Mouse (Mus musculus) CH12.LX (cell line): ENCODE results near the gene Etv1. TPM values are rescaled to one million over a fixed set of nuclear protein-coding genes. Genes with fewer than 3 reads are reported as not detected.
A peak's percentile ranks its signal among the peaks of the same experiment; 100 is the strongest.

ENCODE experiments used
- DNase-seq: peaks from one replicate; pipeline ENCODE4 v3.0.0-alpha.2; 2013; ENCODE audit errors: extremely low read depth
- H3K27ac ChIP-seq: 2 replicates; pipeline ENCODE4 v1.5.1; 2012; ENCODE audit warnings: low read depth, mild to moderate bottlenecking, control low read depth, moderate library complexity; ENCODE audit not compliant: insufficient read depth
- H3K27me3 ChIP-seq: replicated peaks from 2 replicates; pipeline ENCODE3; 2012; ENCODE audit warnings: inconsistent platforms
- H3K36me3 ChIP-seq, 2 experiments: replicated peaks in 1 of 2; 2 replicates each; pipeline versions ENCODE3 to v1.6.1; 2012; ENCODE audit warnings: inconsistent platforms in 1 of 2, low read length in 1 of 2, mild to moderate bottlenecking in 1 of 2, mixed read lengths in 1 of 2, moderate library complexity in 1 of 2; ENCODE audit not compliant: control insufficient read depth in 1 of 2, insufficient read depth in 1 of 2
- H3K4me1 ChIP-seq, 2 experiments: 2 replicates each; pipeline ENCODE4 v1.6.1; 2012; ENCODE audit warnings: inconsistent platforms in 1 of 2, moderate library complexity in 1 of 2; ENCODE audit not compliant: insufficient read depth in 2 of 2, control insufficient read depth in 1 of 2
- H3K4me2 ChIP-seq: 2 replicates; pipeline ENCODE4 v1.6.1; 2012; ENCODE audit warnings: low read depth, mild to moderate bottlenecking, control low read depth; ENCODE audit not compliant: poor library complexity, insufficient read depth, severe bottlenecking
- H3K4me3 ChIP-seq, 3 experiments: fragments of 150-350 bp in 1 of 3; sonication (generic) in 1 of 3; replicated peaks in 1 of 3; 2 replicates each; pipeline versions ENCODE3 to v1.5.1; 2011 to 2012; ENCODE audit warnings: low read depth in 2 of 3, low read length in 2 of 3, mild to moderate bottlenecking in 2 of 3, moderate library complexity in 2 of 3, control low read depth in 1 of 3, improper control_type of control experiment in 1 of 3, inconsistent platforms in 1 of 3, mixed read lengths in 1 of 3; ENCODE audit not compliant: poor library complexity in 1 of 3
- H3K79me2 ChIP-seq: replicated peaks from 2 replicates; pipeline ENCODE4 v1.6.1; 2012; ENCODE audit warnings: mild to moderate bottlenecking, moderate library complexity; ENCODE audit not compliant: control insufficient read depth, poor library complexity, insufficient read depth, severe bottlenecking; ENCODE audit errors: extremely low read depth
- H3K9ac ChIP-seq: 2 replicates; pipeline ENCODE4 v1.6.1; 2012; ENCODE audit warnings: low read depth, mild to moderate bottlenecking, control low read depth, moderate library complexity; ENCODE audit not compliant: insufficient read depth
- H3K9me3 ChIP-seq: replicated peaks from 2 replicates; pipeline ENCODE3; 2012; ENCODE audit warnings: low read length, inconsistent platforms, mixed read lengths
- BHLHE40 ChIP-seq: IDR thresholded peaks from 2 replicates; pipeline ENCODE4 v1.6.1; 2011; ENCODE audit warnings: mild to moderate bottlenecking, low read depth, low read length, improper control_type of control experiment
- CHD1 ChIP-seq: IDR thresholded peaks from 2 replicates; pipeline ENCODE4 v1.6.1; 2012; ENCODE audit warnings: low read depth, low read length, improper control_type of control experiment, inconsistent platforms
- CHD2 ChIP-seq: IDR thresholded peaks from 2 replicates; pipeline ENCODE4 v1.6.1; 2011; ENCODE audit warnings: low read length, improper control_type of control experiment
- CTCF ChIP-seq, 2 experiments: IDR thresholded peaks in 1 of 2; conservative IDR thresholded peaks in 1 of 2; 2 replicates each; pipeline ENCODE4 v1.5.1; 2011 to 2012; ENCODE audit warnings: low read depth in 2 of 2, low read length in 2 of 2, improper control_type of control experiment in 1 of 2, inconsistent platforms in 1 of 2, mild to moderate bottlenecking in 1 of 2, moderate library complexity in 1 of 2
- EP300 ChIP-seq: IDR thresholded peaks from 2 replicates; pipeline ENCODE4 v1.6.1; 2011; ENCODE audit warnings: low read length, improper control_type of control experiment
- ETS1 ChIP-seq: conservative IDR thresholded peaks from 2 replicates; pipeline ENCODE4 v1.6.1; 2012; ENCODE audit warnings: low read depth, mild to moderate bottlenecking, inconsistent platforms, low read length, improper control_type of control experiment, moderate library complexity
- GABPA ChIP-seq: IDR thresholded peaks from 2 replicates; pipeline ENCODE4 v1.6.1; 2012; ENCODE audit warnings: low read depth, low read length, improper control_type of control experiment, inconsistent platforms; ENCODE audit not compliant: insufficient replicate concordance
- HCFC1 ChIP-seq: IDR thresholded peaks from 2 replicates; pipeline ENCODE4 v1.6.1; 2012; ENCODE audit warnings: low read depth, mild to moderate bottlenecking, inconsistent platforms, low read length, improper control_type of control experiment
- JUND ChIP-seq: conservative IDR thresholded peaks from 2 replicates; pipeline ENCODE4 v1.6.1; 2011; ENCODE audit warnings: low read depth, low read length, improper control_type of control experiment
- KAT2A ChIP-seq: IDR thresholded peaks from 2 replicates; pipeline ENCODE4 v1.6.1; 2012; ENCODE audit warnings: low read length, improper control_type of control experiment, inconsistent platforms; ENCODE audit not compliant: insufficient replicate concordance
- MXI1 ChIP-seq: IDR thresholded peaks from 2 replicates; pipeline ENCODE4 v1.6.1; 2011; ENCODE audit warnings: mild to moderate bottlenecking, low read depth, low read length, improper control_type of control experiment
- MYC ChIP-seq: IDR thresholded peaks from 2 replicates; pipeline ENCODE4 v1.6.1; 2011; ENCODE audit warnings: low read depth, mild to moderate bottlenecking, improper control_type of control experiment, low read length
- PAX5 ChIP-seq: IDR thresholded peaks from 2 replicates; pipeline ENCODE4 v1.6.1; 2012; ENCODE audit warnings: low read length, inconsistent platforms, mixed read lengths
- POLR2AphosphoS2 ChIP-seq: IDR thresholded peaks from 2 replicates; pipeline ENCODE4 v1.6.1; 2011; ENCODE audit warnings: low read depth, low read length, improper control_type of control experiment
- RAD21 ChIP-seq: IDR thresholded peaks from 2 replicates; pipeline ENCODE4 v1.6.1; 2011; ENCODE audit warnings: low read depth, mild to moderate bottlenecking, low read length, improper control_type of control experiment, moderate library complexity
- SIN3A ChIP-seq: IDR thresholded peaks from 2 replicates; pipeline ENCODE4 v1.6.1; 2012; ENCODE audit warnings: low read length, improper control_type of control experiment, inconsistent platforms
- TCF12 ChIP-seq: IDR thresholded peaks from 2 replicates; pipeline ENCODE4 v1.6.1; 2014; ENCODE audit warnings: low read depth, mild to moderate bottlenecking, inconsistent platforms, low read length, improper control_type of control experiment
- USF1 ChIP-seq: IDR thresholded peaks from 2 replicates; pipeline ENCODE4 v1.6.1; 2014; ENCODE audit warnings: low read depth, mild to moderate bottlenecking, inconsistent platforms, low read length, improper control_type of control experiment
- USF2 ChIP-seq: conservative IDR thresholded peaks from 2 replicates; pipeline ENCODE4 v1.6.1; 2011; ENCODE audit warnings: low read depth, low read length, improper control_type of control experiment
- ZKSCAN1 ChIP-seq: IDR thresholded peaks from 2 replicates; pipeline ENCODE4 v1.6.1; 2012; ENCODE audit warnings: low read depth, inconsistent platforms, low read length, improper control_type of control experiment, borderline replicate concordance
- ZNF384 ChIP-seq: IDR thresholded peaks from 2 replicates; pipeline ENCODE4 v1.6.1; 2012; ENCODE audit warnings: low read depth, low read length, improper control_type of control experiment, inconsistent platforms
- dilution Hi-C: fragments of 300-500 bp; cut with MboI; formaldehyde crosslinking; loops from 2 replicates; pipeline ENCODE4 v1.14.3; 2020; ENCODE audit warnings: low sequenced_read_pairs; ENCODE audit not compliant: extremely low pct_unique_long_range_greater_than_20kb, extremely low pct_ligation_motif_present
- in situ Hi-C: fragments of 300-500 bp; cut with MboI; formaldehyde crosslinking; loops from 3 replicates; pipeline ENCODE4 v1.14.3; 2019; ENCODE audit warnings: low sequenced_read_pairs, low pct_ligation_motif_present, low pct_unique_long_range_greater_than_20kb, mixed read lengths
- polyA plus RNA-seq: library from polyadenylated mRNA; unstranded; fragments of >175 nt; gene quantifications from 2 replicates; pipeline ENCODE4 v1.2.1, GENCODE M21; 2012; ENCODE audit warnings: low read depth; ENCODE audit not compliant: insufficient read length
- total RNA-seq, 2 experiments: library from RNA; depleted of rRNA; stranded (reverse); fragments of 300-350 nt in 1 of 2; fragments of >200 nt in 1 of 2; gene quantifications; 2 replicates each; pipeline ENCODE4 v1.2.3; 2012 to 2014

Etv1 gene
- total and polyA plus RNA-seq, 3 experiments: 3.4 to 5.4 (median 4.4) TPM

DNA sequence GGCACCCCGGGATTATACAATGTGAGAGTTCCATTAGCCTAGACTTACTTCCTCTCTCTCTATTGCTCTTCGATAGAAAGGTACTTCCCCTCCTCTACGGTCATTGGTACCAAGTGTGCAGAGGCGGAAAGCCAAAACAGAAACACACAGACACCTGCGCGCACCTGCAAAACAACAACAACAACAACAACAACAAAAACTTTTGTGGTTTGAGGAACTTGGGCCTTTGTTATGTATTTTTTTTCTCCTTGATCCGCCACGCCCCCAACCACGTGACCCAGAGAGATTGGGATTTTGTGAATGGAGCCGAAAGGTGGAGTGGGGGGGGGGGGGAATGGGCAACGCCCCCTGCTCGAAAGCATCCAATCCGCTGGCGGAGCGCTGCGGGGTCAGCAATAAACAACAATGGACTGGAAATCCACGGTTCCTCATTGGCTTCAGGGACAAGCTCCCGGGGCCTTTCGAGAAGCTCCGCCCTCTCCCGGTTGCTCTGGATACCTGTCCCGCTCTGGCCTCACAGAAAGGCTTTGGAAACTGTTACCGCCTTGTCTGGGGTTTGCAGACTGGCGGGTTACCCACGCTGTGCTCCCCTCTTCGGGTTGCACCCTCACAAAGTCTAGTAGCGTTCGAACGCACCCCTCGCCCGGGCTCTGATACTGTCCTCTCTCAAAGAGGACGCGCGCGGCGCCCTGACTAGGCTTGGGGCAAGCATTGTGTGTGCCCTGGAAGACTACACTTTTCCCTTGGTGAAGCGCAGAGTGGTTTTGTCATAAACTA lies 693 bp upstream of the Etv1 start (continued):
- TF ChIP-seq HCFC1 (0 out of 2 replicates have a peak, but pooled peaks have one; percentile 31), SIN3A (no peak; the same call in 1 of the 2 replicates), BHLHE40 (peak; percentile 94), CTCF (conservative IDR thresholded peaks at IDR 0.05 in 1 of 2, IDR thresholded peaks at IDR 0.05 in 1 of 2; ENCODE audit: low read depth in 2 of 2, low read length in 2 of 2) (no peak), CHD1 (no peak), TCF12 (peak; percentile 61; the same call in 1 of the 2 replicates), MXI1 (peak; percentile 71), MYC (no peak)
- TF ChIP-seq, all 38 proteins: peak for 16

DNA sequence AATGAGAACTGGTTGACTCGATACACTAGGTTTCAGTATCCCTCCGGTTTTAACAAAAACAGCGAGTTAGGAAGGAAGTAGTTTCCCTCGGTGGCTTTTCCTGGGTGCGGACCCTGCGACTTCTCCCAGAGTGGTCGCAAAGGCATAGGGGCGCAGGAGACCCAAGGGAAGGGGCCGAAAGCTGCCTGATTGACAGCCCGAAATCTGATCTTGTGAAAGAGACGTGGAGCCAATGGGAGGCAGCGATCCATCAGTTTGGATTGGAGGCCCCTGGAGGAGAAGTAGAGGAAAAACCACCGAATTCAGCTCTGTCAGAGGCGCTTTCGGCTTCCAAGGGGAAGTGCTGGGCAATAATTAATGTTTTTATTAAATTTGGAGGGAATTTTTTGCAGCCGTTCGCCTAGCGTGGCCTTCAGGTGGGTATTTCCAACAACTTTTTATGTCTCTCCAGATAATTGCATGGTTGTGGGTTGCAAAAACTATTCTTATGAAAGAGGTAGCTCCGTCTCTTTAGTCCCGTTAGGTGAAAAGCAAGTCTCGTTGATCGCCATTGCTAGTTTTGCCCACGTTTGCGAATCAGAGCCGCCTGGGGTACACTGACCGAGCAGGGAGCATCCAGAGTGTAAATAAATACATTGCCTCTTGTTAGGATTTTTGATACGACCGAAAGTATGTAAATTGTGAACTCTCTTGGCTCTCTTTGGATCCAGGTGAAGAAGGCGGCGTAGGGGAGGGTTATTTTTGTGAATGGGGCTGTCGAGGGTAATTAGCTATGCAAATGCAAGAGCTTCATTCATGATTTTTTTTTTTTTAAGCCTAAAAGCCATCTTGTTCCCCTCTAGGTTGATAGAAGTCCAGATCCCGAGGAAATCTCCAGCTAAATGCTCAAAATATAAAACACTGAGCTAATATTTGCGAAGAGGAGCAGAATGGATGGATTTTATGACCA lies 1.1 kb downstream of the Etv1 start:
- H3K79me2 ChIP-seq: no peaks in the 10 kb centered on the region
- TF ChIP-seq ZNF384 (peak; percentile 92), KAT2A (no peak), USF1 (no peak), SIN3A (no peak; the same call in 1 of the 2 replicates), ZKSCAN1 (no peak), POLR2AphosphoS2 (no peak), CTCF (conservative IDR thresholded peaks at IDR 0.05 in 1 of 2, IDR thresholded peaks at IDR 0.05 in 1 of 2; ENCODE audit: low read depth in 2 of 2, low read length in 2 of 2) (peak in 1 of 2 experiments; percentile 7; a peak in 1 of 4 replicates), CHD2 (peak; percentile 9), ETS1 (no peak), MXI1 (no peak), GABPA (no peak), JUND (no peak), USF2 (no peak), CHD1 (0 out of 2 replicates have a peak, but pooled peaks have one; percentile 9), EP300 (peak; percentile 8; the same call in 1 of the 2 replicates), RAD21 (no peak; the same call in 1 of the 2 replicates), PAX5 (no peak)
- H3K9me3 ChIP-seq: no peaks in the 10 kb centered on the region
- H3K4me3 ChIP-seq: peak overlapping the region; percentile 69 to 72 (median 71)
- H3K4me1 ChIP-seq: peaks cover 0 to 6% of the 10 kb centered on the region in 2 experiments; a peak in 1 of 4 replicates
- DNase-seq: peak; percentile 60
- dilution Hi-C loops: no loop called here
- peak overlapping the region; percentile 75 for H3K27ac ChIP-seq
- no peaks in the 10 kb centered on the region for H3K27me3 ChIP-seq
- peak overlapping the region; percentile 98 for H3K9ac ChIP-seq
- no peaks in the 10 kb centered on the region for H3K36me3 ChIP-seq
- H3K4me2 ChIP-seq: peak overlapping the region; percentile 99
- in situ Hi-C loops: no loop called here
